Mouse (Mus musculus): ENCODE measurements around the gene Cdrt4. TPM values are rescaled to one million over a fixed set of nuclear protein-coding genes. Genes with fewer than 3 reads are reported as not detected.

The Cdrt4 gene
- total RNA-seq, 2 experiments from 2014 or later, result not detected

DNA sequence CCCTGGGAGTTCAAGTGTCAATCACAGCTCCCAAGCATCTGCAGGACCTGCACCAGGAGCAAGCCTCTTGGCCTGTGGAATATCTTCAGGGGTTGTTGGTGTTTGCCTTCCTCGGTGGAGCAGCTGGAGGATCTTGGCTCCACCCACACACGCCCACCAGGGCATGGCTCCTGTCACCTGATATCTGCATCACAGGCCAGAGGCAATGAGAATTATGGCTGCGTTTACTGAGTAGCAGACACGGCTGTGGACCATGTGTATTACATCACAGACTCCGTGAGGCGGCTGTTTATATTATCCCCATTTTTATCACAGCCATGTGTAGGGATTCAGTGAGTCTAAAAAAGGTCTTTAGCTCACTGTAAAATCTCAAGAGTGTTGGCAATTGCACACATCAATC is 53.6 kb downstream of the Cdrt4 start:
- intact Hi-C loops (cut with DNase I), result no loop called here
- TF ChIP-seq CTCF (IDR thresholded peaks at IDR 0.05), result no peak
- DNase-seq (ENCODE audit: extremely low spot score in 1 of 2, low spot score in 2 of 2), result no peak
- H3K27ac ChIP-seq, result no peak overlapping the region
- H3K4me3 ChIP-seq, result no peak overlapping the region

DNA sequence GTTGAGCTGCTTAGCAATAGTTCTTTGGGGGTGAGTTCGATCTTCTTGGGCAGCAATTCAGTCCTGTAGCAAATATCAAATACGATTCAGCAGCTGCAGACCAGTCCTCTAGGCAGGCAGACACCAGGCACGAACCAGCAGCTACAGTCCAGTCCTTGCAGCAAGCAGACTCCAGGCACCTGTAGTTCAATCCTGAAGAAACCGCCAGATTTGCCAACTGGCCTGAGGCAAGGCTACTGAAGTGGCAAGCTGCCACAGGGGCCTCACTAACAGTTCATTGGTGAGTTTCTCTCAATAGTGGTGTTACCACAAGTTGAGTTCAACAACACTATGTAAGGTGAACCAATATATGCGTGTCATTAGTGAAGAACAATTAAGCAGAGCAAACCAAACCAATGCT is 56.4 kb downstream of the Cdrt4 start:
- H3K27ac ChIP-seq, result no peak overlapping the region
- no peak for TF ChIP-seq CTCF (IDR thresholded peaks at IDR 0.05)
- no peak overlapping the region for H3K4me3 ChIP-seq
- no peak for DNase-seq (ENCODE audit: extremely low spot score in 1 of 2, low spot score in 2 of 2)
- intact Hi-C loops (cut with DNase I), result no loop called here

DNA sequence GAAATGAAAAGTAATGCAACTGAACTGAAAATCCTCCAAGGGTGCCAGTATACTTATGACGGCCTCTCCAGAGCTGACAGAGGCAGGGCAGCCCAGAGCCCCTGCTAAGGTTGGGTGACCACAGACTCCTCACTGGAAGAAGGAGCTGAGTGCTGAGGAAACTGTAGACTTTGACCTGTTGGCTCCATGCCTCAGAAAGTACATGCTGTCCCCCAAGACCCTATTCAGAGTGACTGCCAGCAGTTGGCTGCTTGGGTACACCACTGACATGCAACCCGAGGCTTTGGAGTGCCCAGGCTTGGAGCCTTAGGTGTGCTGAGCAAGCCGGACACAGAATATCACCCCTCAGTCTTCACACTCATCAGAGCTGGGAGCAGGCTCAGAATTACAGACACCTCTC is 57.0 kb downstream of the Cdrt4 start:
- no peak for DNase-seq (ENCODE audit: extremely low spot score in 1 of 2, low spot score in 2 of 2)

DNA sequence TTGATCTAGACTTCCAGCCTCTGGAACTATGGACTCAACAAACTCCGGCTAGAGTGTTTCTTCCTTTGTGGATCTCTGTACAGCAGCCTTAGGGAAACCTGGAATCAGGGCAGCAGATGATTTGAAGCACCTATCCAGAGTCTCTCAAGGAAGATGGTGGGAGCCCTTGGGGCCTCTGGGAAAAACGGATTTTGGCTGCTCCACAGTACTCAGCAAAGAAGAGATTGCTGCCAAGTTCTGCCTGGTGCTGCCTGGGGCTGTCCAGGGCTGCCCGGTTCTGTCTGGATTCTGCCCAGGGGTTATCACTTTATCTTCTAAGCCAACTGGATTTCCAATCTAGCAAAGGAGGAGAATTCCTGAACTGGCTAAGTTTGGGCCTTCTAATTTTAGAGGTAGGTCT is 58.8 kb downstream of the Cdrt4 start:
- intact Hi-C loops (cut with DNase I), result no loop called here
- Histone ChIP-seq H3K4me3 (no peak overlapping the region), H3K27ac (no peak overlapping the region)
- TF ChIP-seq CTCF (IDR thresholded peaks at IDR 0.05), result no peak
- no peak for DNase-seq (ENCODE audit: extremely low spot score in 1 of 2, low spot score in 2 of 2)

More for the DNA sequence above, 57.0 kb downstream of the Cdrt4 start:
- intact Hi-C loops (cut with DNase I), result no loop called here
- no peak overlapping the region for H3K27ac ChIP-seq
- no peak overlapping the region for H3K4me3 ChIP-seq
- no peak for TF ChIP-seq CTCF (IDR thresholded peaks at IDR 0.05)

DNA sequence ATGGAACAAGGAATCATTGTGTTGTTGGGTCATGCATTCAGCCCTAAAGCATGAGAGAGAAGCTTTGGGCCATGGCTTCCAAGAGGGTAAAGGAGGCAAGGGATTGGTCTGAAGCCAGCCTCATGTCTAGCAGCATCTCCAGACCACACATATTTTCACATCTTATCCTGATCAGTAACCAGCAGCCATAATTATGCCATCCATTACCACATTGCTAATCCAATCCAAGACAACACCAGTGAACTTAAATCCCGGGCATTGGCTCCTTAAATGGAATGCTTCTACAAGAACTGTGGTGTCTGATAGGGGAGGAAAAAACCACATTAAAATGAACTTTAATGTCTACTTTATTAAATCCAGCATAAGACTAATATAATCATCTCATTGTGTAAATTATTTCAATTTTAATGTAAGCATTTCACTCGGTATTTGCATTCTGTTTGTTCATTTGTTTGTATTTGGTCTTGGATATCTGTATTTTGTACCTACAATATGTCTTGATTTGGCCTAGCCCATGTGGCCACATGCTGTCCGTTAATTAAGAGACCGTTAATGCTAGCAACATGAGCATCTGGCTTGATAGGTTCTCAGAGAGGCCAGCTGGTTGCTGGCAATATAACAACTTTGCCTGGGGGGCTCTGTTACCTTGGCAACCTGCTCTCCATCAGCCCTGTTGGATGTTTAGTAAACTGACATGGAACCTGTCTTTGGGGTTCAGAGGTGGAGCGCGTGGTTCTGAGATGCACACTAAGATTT is 66.5 kb downstream of the Cdrt4 start:
- Histone ChIP-seq H3K27ac (no peak overlapping the region), H3K4me3 (no peak overlapping the region)
- intact Hi-C loops (cut with DNase I), result no loop called here
- DNase-seq (ENCODE audit: extremely low spot score in 1 of 2, low spot score in 2 of 2), result no peak
- TF ChIP-seq CTCF (IDR thresholded peaks at IDR 0.05), result no peak

DNA sequence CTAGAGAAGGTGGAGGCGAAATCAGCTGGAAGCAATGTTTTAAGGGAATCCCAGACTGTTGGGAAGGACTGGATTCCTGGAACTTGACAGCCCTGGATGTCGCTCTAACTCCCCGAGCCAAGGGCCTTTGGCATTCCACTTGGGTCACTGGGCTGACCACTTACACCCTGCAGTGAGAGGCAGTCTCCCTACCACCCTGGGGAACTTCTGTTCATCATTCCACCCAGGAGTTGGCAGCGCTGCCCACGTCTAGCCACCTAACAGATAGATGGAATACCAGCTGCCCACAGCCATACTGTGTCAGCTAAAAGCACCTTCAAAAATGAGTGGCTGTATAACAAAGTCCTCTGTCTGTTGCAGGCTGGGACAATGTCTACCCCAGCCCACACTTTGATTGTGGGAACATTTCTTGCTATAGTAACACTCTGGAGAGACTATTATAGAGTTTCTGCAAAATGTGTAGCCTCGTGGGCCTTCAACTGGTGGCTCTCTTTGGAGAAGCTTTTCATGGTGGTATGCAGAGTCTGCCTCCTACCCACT is 67.2 kb downstream of the Cdrt4 start:
- DNase-seq (ENCODE audit: extremely low spot score in 1 of 2, low spot score in 2 of 2), result no peak
- no peak for TF ChIP-seq CTCF (IDR thresholded peaks at IDR 0.05)
- Histone ChIP-seq H3K27ac (no peak overlapping the region), H3K4me3 (no peak overlapping the region)
- intact Hi-C loops (cut with DNase I), result no loop called here

DNA sequence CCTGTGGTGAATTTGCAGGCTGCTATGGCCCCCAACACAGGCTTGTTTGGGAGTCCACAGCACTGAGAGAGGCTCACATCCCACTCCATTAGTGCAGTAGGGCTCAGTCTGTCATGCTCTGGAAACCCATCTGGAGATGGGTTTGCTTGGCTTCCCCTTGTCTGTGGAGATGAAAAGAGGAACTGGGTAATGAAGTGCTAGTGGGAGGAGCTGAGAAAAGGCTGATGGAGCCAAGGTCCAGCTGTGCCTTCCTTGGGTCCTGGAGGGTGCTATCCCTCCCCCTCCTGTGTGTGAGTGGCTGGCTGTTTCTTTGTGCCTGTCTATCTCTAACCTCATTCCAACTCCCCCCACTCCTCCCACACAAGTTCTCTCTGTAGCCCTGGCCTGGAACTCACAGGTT is 69.6 kb downstream of the Cdrt4 start:
- Histone ChIP-seq H3K27ac (no peak overlapping the region), H3K4me3 (no peak overlapping the region)
- intact Hi-C loops (cut with DNase I), result loop anchor here (10.0 kb wide), 1 partner anchor 114 kb away; no protein-coding TSS in a partner anchor
- no peak for DNase-seq (ENCODE audit: extremely low spot score in 1 of 2, low spot score in 2 of 2)
- TF ChIP-seq CTCF (IDR thresholded peaks at IDR 0.05), result no peak

DNA sequence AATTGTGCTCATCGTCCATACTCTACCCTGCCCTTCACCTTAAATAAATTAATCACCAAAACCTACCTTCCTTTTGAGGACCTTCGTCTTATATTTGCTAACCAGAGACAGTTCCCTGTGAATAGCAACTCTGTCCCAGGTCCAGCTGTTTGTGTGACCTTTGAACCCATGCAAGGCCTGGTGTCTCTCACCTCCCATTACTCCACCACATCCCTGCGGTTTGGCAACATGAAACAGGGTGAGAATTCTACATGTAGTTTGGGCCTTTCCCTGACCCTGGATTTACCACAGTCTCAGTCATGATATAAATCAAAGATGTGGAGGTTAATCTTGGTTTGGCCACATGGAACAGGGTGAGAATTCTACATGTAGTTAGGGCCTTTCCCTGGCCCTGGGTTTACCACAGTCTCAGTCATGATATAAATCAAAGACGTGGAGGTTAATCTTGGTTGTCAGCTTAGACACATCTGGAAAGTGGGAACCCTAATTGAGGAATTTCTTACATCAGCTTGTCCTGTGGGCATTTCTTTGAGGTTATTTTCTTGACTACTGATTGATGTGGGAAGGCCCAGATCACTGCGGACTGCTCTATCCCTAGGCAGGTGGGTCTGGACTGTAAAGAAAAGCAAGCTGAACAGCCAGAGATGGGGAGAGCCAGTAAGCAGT is 70.3 kb downstream of the Cdrt4 start:
- intact Hi-C loops (cut with DNase I), result loop anchor here (10.0 kb wide), 1 partner anchor 114 kb away; no protein-coding TSS in a partner anchor
- TF ChIP-seq CTCF (IDR thresholded peaks at IDR 0.05), result no peak
- H3K27ac ChIP-seq, result no peak overlapping the region
- no peak overlapping the region for H3K4me3 ChIP-seq
- DNase-seq (ENCODE audit: extremely low spot score in 1 of 2, low spot score in 2 of 2), result no peak

DNA sequence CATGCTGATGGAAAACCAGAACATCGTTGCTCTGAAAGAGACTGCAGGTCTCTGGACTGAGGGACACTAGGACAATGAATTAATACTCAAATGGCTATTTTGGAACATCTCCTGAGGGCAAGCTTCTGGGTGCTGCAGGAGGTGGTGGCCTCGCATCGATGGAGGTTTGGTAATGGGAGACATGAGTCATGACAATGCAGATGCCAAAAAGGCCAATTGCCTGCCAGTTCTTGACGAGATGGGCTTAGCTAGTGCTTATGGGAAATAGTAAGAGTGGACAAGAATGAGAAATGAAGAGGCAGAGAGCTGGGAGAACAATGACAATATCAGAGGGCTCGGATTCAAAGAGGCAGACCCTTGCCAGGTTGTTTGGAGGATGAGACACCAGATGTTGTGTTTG is 72.5 kb downstream of the Cdrt4 start:
- DNase-seq (ENCODE audit: extremely low spot score in 1 of 2, low spot score in 2 of 2), result no peak
- no peak overlapping the region for H3K4me3 ChIP-seq
- H3K27ac ChIP-seq, result no peak overlapping the region
- no peak for TF ChIP-seq CTCF (IDR thresholded peaks at IDR 0.05)
- intact Hi-C loops (cut with DNase I), result loop anchor here (10.0 kb wide), 1 partner anchor 111 kb away; no protein-coding TSS in a partner anchor

DNA sequence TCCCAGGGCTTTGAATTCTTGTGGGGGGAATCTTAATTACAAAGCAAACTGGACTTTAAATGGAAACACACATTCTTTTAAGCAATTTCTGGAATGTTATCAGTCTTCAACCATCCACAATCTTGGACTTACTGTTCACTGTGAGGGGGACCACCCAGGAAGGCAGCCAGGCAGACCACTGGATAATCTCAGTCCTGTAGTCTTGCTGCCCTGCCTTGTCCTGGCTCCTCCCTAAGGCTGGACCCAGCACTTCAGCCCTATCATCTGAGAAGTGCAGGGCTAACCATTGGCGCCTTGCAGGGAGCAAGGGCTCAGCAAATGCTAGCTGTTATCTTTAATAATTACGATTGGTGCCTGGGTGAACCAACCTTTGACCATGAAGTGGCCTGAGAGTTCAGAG is 73.1 kb downstream of the Cdrt4 start:
- intact Hi-C loops (cut with DNase I), result loop anchor here (10.0 kb wide), 1 partner anchor 111 kb away; no protein-coding TSS in a partner anchor
- no peak overlapping the region for H3K4me3 ChIP-seq
- DNase-seq (ENCODE audit: extremely low spot score in 1 of 2, low spot score in 2 of 2), result no peak
- TF ChIP-seq CTCF (IDR thresholded peaks at IDR 0.05), result no peak
- H3K27ac ChIP-seq, result no peak overlapping the region

DNA sequence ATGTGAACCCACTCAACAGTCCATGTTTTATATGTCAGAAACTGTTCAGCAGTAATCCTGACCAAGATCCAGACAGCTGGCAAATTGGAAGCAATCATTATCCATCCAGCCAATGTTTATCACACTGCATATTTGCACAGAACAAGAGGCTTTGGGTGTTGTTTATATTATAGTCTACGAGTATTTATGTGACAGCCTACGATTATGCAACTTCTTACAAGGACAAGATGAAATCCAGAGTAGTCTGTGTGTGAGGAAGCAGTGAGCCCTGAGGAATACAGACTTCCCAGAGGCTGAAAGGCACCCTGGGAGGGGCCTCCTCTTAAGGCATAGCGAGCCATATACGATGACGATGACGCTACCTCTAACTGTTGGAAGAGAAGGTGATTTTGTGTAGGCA is 74.5 kb downstream of the Cdrt4 start:
- no peak for DNase-seq (ENCODE audit: extremely low spot score in 1 of 2, low spot score in 2 of 2)

DNA sequence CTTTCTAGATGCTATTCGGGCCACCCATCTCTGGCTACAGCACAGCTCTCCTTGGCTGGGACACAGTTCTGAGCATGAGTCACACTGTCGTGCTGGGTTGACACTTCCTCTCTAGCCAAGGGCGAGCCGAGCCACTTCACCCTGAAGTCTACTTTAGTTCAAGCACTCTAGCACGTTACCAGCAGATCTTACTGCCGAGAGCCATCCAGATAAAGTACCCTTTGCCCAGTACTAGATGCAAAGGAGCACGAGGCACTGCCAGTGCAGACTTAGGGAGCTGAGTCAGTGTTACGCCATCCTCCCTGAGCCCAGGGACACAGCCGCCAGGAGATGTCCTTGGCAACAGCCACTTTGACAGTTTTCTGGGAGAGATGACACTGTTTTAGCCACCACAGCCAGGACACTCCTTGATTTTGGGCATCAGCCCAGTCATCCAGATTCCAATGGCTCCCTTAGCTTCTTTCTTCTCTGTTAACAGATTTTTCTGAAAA is 75.7 kb downstream of the Cdrt4 start:
- DNase-seq (ENCODE audit: extremely low spot score in 1 of 2, low spot score in 2 of 2), result peak in 1 of 2 experiments; percentile 38
- intact Hi-C loops (cut with DNase I), result loop anchor here (5.0 to 10.0 kb wide), 2 partner anchors 104 to 108 kb away; no protein-coding TSS in a partner anchor
- TF ChIP-seq CTCF (IDR thresholded peaks at IDR 0.05), result no peak
- Histone ChIP-seq H3K4me3 (no peak overlapping the region), H3K27ac (peak overlapping the region; percentile 9; the same call in 1 of the 2 replicates)

More for the DNA sequence above, 74.5 kb downstream of the Cdrt4 start:
- no peak for TF ChIP-seq CTCF (IDR thresholded peaks at IDR 0.05)
- intact Hi-C loops (cut with DNase I), result loop anchor here (5.0 to 10.0 kb wide), 2 partner anchors 103 to 109 kb away; no protein-coding TSS in a partner anchor
- no peak overlapping the region for H3K27ac ChIP-seq
- no peak overlapping the region for H3K4me3 ChIP-seq

All from left cerebral cortex, adult 2 months (tissue).